Mouse (Mus musculus): Measurements from ENCODE around the gene Pdlim4. TPM values are rescaled to one million over a fixed set of nuclear protein-coding genes. Genes with fewer than 3 reads are reported as not detected.
"Not testable (repeated sequence)": the region's sequence is repeated elsewhere in the genome, so short reads cannot be mapped to it uniquely, and the experiment has no call there.

The Pdlim4 gene
- polyA plus RNA-seq, 1 experiment: 21.2 TPM

DNA sequence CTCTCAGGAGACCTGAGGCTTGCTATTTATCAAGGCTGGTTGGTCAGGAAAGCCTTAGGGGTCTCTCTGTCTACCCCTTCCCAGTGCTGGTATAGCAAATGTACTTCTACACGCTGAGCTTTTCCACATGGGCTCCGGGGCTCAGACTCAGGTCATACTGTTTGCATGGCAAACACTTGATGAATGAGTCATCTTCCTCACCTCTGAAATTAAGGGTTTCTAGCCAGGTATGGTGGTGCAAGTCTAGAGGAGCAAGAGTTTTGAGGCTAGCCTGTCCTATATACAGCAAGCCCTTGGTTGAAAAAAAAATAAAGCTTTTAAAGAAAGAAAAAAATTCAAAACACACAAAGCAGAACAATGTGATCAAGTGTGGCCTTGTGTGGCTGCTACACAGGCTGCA is 57.6 kb downstream of the Pdlim4 start:
- TF ChIP-seq POLR2A (IDR thresholded peaks at IDR 0.05; ENCODE audit: extremely low read depth, insufficient read depth, low read length) (no peak), CTCF (IDR thresholded peaks at IDR 0.05; ENCODE audit: extremely low read depth, insufficient read depth, low read length) (no peak)
- Histone ChIP-seq H3K27ac (ENCODE audit: insufficient read depth, low read length) (no peak overlapping the region), H3K4me3 (ENCODE audit: insufficient read depth, low read length) (no peak overlapping the region), H3K4me1 (ENCODE audit: control insufficient read depth, insufficient read depth, low read length) (no peaks in the 10 kb centered on the region)

- H3K27ac ChIP-seq (ENCODE audit: insufficient read depth, low read length): no peak overlapping the region
- TF ChIP-seq POLR2A (IDR thresholded peaks at IDR 0.05; ENCODE audit: extremely low read depth, insufficient read depth, low read length) (no peak), CTCF (IDR thresholded peaks at IDR 0.05; ENCODE audit: extremely low read depth, insufficient read depth, low read length) (no peak)
- no peaks in the 10 kb centered on the region for H3K4me1 ChIP-seq (ENCODE audit: control insufficient read depth, insufficient read depth, low read length)
- no peak overlapping the region for H3K4me3 ChIP-seq (ENCODE audit: insufficient read depth, low read length)
Observed at GRCm38 (mm10) chr11:54008416-54008920, 60.3 kb downstream of the Pdlim4 start.

GRCm38 (mm10) chr11:54007717-54008116 is 61.1 kb downstream of the Pdlim4 start:
- no peak overlapping the region for H3K27ac ChIP-seq (ENCODE audit: insufficient read depth, low read length)
- TF ChIP-seq CTCF (IDR thresholded peaks at IDR 0.05; ENCODE audit: extremely low read depth, insufficient read depth, low read length): no peak
- TF ChIP-seq POLR2A (IDR thresholded peaks at IDR 0.05; ENCODE audit: extremely low read depth, insufficient read depth, low read length): no peak
- no peak overlapping the region for H3K4me3 ChIP-seq (ENCODE audit: insufficient read depth, low read length)
- H3K4me1 ChIP-seq (ENCODE audit: control insufficient read depth, insufficient read depth, low read length): no peaks in the 10 kb centered on the region; the same call in 1 of the 2 replicates

DNA sequence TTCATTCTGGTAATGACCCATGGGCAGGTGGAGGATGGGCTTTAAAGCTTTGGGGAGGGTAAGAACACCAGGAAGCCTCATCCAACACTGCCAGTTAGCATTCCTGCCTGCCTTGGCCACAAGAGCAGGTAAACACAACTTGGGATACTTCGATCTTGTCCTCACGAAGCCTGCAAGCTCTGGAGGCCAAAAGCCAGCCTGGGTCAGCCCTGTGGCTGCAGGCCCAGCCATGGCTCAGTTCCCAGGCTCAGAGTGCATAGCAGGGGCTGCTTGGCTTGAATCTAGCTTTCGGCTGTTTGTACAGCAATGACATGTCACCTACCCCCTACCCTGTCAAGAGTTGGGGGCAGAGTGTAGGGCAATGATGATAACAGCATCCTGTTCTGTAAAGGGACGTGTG is 61.9 kb downstream of the Pdlim4 start:
- Histone ChIP-seq H3K4me3 (ENCODE audit: insufficient read depth, low read length) (no peak overlapping the region), H3K27ac (ENCODE audit: insufficient read depth, low read length) (no peak overlapping the region), H3K4me1 (ENCODE audit: control insufficient read depth, insufficient read depth, low read length) (peaks cover 2% of the 10 kb centered on the region)
- TF ChIP-seq CTCF (IDR thresholded peaks at IDR 0.05; ENCODE audit: extremely low read depth, insufficient read depth, low read length): no peak
- TF ChIP-seq POLR2A (IDR thresholded peaks at IDR 0.05; ENCODE audit: extremely low read depth, insufficient read depth, low read length): no peak

DNA sequence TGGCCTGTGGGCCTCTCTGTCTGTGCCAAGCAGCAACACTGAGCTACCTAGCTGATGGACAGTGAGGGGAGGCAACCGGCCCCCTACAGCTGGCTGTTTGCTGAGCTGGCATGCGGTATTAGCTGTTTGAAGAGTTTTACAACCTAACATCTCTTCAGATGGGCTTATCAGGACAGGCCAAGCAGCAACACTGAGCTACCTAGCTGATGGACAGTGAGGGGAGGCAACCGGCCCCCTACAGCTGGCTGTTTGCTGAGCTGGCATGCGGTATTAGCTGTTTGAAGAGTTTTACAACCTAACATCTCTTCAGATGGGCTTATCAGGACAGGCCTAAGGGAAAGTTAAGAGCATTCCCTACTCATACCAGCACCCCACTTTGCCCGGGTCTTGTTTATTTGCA is 62.5 kb downstream of the Pdlim4 start:
- not testable (repeated sequence) for H3K27ac ChIP-seq (ENCODE audit: insufficient read depth, low read length); H3K4me1 ChIP-seq (ENCODE audit: control insufficient read depth, insufficient read depth, low read length); H3K4me3 ChIP-seq (ENCODE audit: insufficient read depth, low read length)

Other genes starting within 250 kb of the Pdlim4 start
- gene Gm12216, start 209.8 kb downstream of the Pdlim4 start, polyA plus RNA-seq (2012; rRNA removed): 3.7 and 5.5 TPM in 2 replicates
- 15.0 and 15.1 TPM in 2 replicates for gene Slc22a5, start 177.4 kb downstream of the Pdlim4 start, polyA plus RNA-seq (2012; rRNA removed)
- 2.6 and 2.9 TPM in 2 replicates for gene Slc22a21, start 88.7 kb downstream of the Pdlim4 start, polyA plus RNA-seq (2012; rRNA removed)
- 6.8 and 7.6 TPM in 2 replicates for gene Slc22a4, start 40.9 kb downstream of the Pdlim4 start, polyA plus RNA-seq (2012; rRNA removed)
- 16.2 and 17.2 TPM in 2 replicates for gene P4ha2, start 31.1 kb upstream of the Pdlim4 start, polyA plus RNA-seq (2012; rRNA removed)
- gene Csf2, start 180.7 kb upstream of the Pdlim4 start, polyA plus RNA-seq (2012; rRNA removed): not detected in 2 replicates
- gene Il3, start 198.3 kb upstream of the Pdlim4 start, polyA plus RNA-seq (2012; rRNA removed): not detected in 2 replicates
- gene Acsl6, start 234.8 kb upstream of the Pdlim4 start, polyA plus RNA-seq (2012; rRNA removed): 191 and 192 TPM in 2 replicates

All from cortical plate, adult 2 months (tissue).